Mouse (Mus musculus) lung, adult 2 months (tissue): ENCODE measurements at regions not wholly inside any gene's neighbourhood (a gene's known extent, or its start where the extent isn't known, plus 50 kb on each side); places are given as distances from the start of the nearest gene placed in this dataset.

Experiments
- DNase-seq: peaks from one replicate; pipeline ENCODE4 v3.0.0; 2022
- H3K4me1 ChIP-seq: fragments of 200-500 bp; 2 replicates; pipeline ENCODE4 v1.6.1; 2011; ENCODE audit warnings: low read length; ENCODE audit not compliant: control insufficient read depth, insufficient read depth
- H3K4me3 ChIP-seq: fragments of 200-500 bp; replicated peaks from 2 replicates; pipeline ENCODE3; 2011; ENCODE audit warnings: low read depth, mild to moderate bottlenecking, control low read depth, low read length; ENCODE audit errors: extremely low read depth
- CTCF ChIP-seq: fragments of 200-500 bp; IDR thresholded peaks from 2 replicates; pipeline ENCODE4 v1.5.1; 2011; ENCODE audit warnings: mild to moderate bottlenecking, low read length, control low read depth; ENCODE audit not compliant: insufficient read depth
- POLR2A ChIP-seq: fragments of 200-500 bp; IDR thresholded peaks from 2 replicates; pipeline ENCODE4 v1.6.1; 2011; ENCODE audit warnings: low read depth, mild to moderate bottlenecking, control low read depth, low read length, borderline replicate concordance; ENCODE audit errors: extremely low read depth
- WGBS: fragments of 180-500 bp; shearing (Covaris S2); methylation state at CpG from one replicate; pipeline ENCODE4 v1.1.7; 2018; 5-methylcytosine and 5-hydroxymethylcytosine counted together

GRCm38 (mm10) chr10:111558675-111559340 lies 52.7 kb downstream of the Phlda1 start:
- Histone ChIP-seq H3K4me1 (peaks cover 9% of the 10 kb centered on the region), H3K4me3 (no peak overlapping the region)
- TF ChIP-seq CTCF: no peak
- no peak for TF ChIP-seq POLR2A
- DNase-seq: no peak
- WGBS: 42% methylated on average over 10 of the region's 10 CpGs

- WGBS: 28% methylated on average over 17 of the region's 17 CpGs
- no peak for DNase-seq
- peaks cover 9% of the 10 kb centered on the region for H3K4me1 ChIP-seq
Observed at GRCm38 (mm10) chr10:111559341-111560246, 53.5 kb downstream of the Phlda1 start.

GRCm38 (mm10) chr10:111562628-111563027 lies 56.5 kb downstream of the Phlda1 start:
- DNase-seq: no peak
- H3K4me3 ChIP-seq: no peak overlapping the region
- peaks cover 9% of the 10 kb centered on the region for H3K4me1 ChIP-seq
- 71% methylated on average over 8 of the region's 8 CpGs for WGBS
- no peak for TF ChIP-seq CTCF
- TF ChIP-seq POLR2A: no peak

More at GRCm38 (mm10) chr10:111559341-111560246, 53.5 kb downstream of the Phlda1 start:
- TF ChIP-seq CTCF (no peak), POLR2A (no peak)
- H3K4me3 ChIP-seq: no peak overlapping the region

- Histone ChIP-seq H3K4me1 (no peaks in the 10 kb centered on the region), H3K4me3 (no peak overlapping the region)
- TF ChIP-seq POLR2A (no peak), CTCF (no peak)
- DNase-seq: no peak
- 56% methylated on average over 12 of the region's 12 CpGs for WGBS
Observed at GRCm38 (mm10) chr10:111566873-111567381, 60.8 kb downstream of the Phlda1 start.

- 62% methylated on average over 7 of the region's 7 CpGs for WGBS
- DNase-seq: no peak
- Histone ChIP-seq H3K4me1 (peaks cover 4% of the 10 kb centered on the region; the same call in 1 of the 2 replicates), H3K4me3 (no peak overlapping the region)
- TF ChIP-seq CTCF (no peak), POLR2A (no peak)
Observed at GRCm38 (mm10) chr10:111570501-111571258, 64.6 kb downstream of the Phlda1 start.

GRCm38 (mm10) chr10:111574231-111574630 lies 68.1 kb downstream of the Phlda1 start:
- whole genome bisulfite sequencing: 71% methylated on average over 4 of the region's 4 CpGs
- Histone ChIP-seq H3K4me3 (no peak overlapping the region), H3K4me1 (peaks cover 11% of the 10 kb centered on the region)
- TF ChIP-seq POLR2A (no peak), CTCF (no peak)
- no peak for DNase-seq

GRCm38 (mm10) chr10:111574812-111575211 lies 68.7 kb downstream of the Phlda1 start:
- TF ChIP-seq CTCF (no peak), POLR2A (no peak)
- no peak for DNase-seq
- Histone ChIP-seq H3K4me3 (no peak overlapping the region), H3K4me1 (peaks cover 11% of the 10 kb centered on the region)
- WGBS: 76% methylated on average over 8 of the region's 8 CpGs

- TF ChIP-seq CTCF (no peak), POLR2A (no peak)
- 53% methylated on average over 5 of the region's 5 CpGs for WGBS
- no peak for DNase-seq
- Histone ChIP-seq H3K4me1 (peaks cover 11% of the 10 kb centered on the region), H3K4me3 (no peak overlapping the region)
Observed at GRCm38 (mm10) chr10:111575256-111575655, 69.2 kb downstream of the Phlda1 start.

GRCm38 (mm10) chr10:111575926-111576325 lies 69.8 kb downstream of the Phlda1 start:
- no peak for DNase-seq
- peaks cover 11% of the 10 kb centered on the region for H3K4me1 ChIP-seq
- WGBS: 10% methylated on average over 5 of the region's 5 CpGs
- peak overlapping the region; percentile 2 for H3K4me3 ChIP-seq
- TF ChIP-seq CTCF: no peak
- no peak for TF ChIP-seq POLR2A
